Mouse (Mus musculus): ENCODE measurements around the gene Stbd1. TPM values are rescaled to one million over a fixed set of nuclear protein-coding genes. Genes with fewer than 3 reads are reported as not detected.

Stbd1 gene
- not detected in 2 replicates for polyA plus RNA-seq (2012; ENCODE audit: insufficient read depth, low replicate concordance)

- TF ChIP-seq GATA1 (IDR thresholded peaks at IDR 0.05; ENCODE audit: borderline replicate concordance, low read length) (no peak), FLI1 (IDR thresholded peaks at IDR 0.05; ENCODE audit: low read length) (no peak)
- H3K9me3 ChIP-seq, result no peaks in the 10 kb centered on the region
- no peaks in the 10 kb centered on the region for H3K36me3 ChIP-seq (replicated peaks; ENCODE audit: low read length)
Measured at GRCm38 (mm10) chr5:92602691-92603690, at the start of gene Stbd1. TSS of gene Stbd1 (plus strand) at chr5:92603041.

GRCm38 (mm10) chr5:92553939-92554338 is 48.9 kb upstream of the Stbd1 start:
- TF ChIP-seq FLI1 (IDR thresholded peaks at IDR 0.05; ENCODE audit: low read length) (no peak), GATA1 (IDR thresholded peaks at IDR 0.05; ENCODE audit: borderline replicate concordance, low read length) (no peak)

More at GRCm38 (mm10) chr5:92602691-92603690, at the start of gene Stbd1:
- peaks cover 14% of the 10 kb centered on the region for H3K4me1 ChIP-seq
- peak within 1 kb of the TSS; percentile 90 for H3K4me3 ChIP-seq (replicated peaks)
- H3K27me3 ChIP-seq (replicated peaks), result peaks cover 56% of the 10 kb centered on the region

GRCm38 (mm10) chr5:92554443-92554842 is 48.4 kb upstream of the Stbd1 start:
- Histone ChIP-seq H3K4me1 (no peaks in the 10 kb centered on the region), H3K27me3 (replicated peaks) (peaks cover 1% of the 10 kb centered on the region), H3K9me3 (peaks cover 12% of the 10 kb centered on the region), H3K36me3 (replicated peaks; ENCODE audit: low read length) (no peaks in the 10 kb centered on the region), H3K4me3 (replicated peaks) (no peak overlapping the region)
- no peak for TF ChIP-seq GATA1 (IDR thresholded peaks at IDR 0.05; ENCODE audit: borderline replicate concordance, low read length)
- TF ChIP-seq FLI1 (IDR thresholded peaks at IDR 0.05; ENCODE audit: low read length), result no peak

More at GRCm38 (mm10) chr5:92553939-92554338, 48.9 kb upstream of the Stbd1 start:
- Histone ChIP-seq H3K9me3 (peaks cover 12% of the 10 kb centered on the region), H3K36me3 (replicated peaks; ENCODE audit: low read length) (no peaks in the 10 kb centered on the region), H3K4me3 (replicated peaks) (no peak overlapping the region), H3K27me3 (replicated peaks) (peaks cover 1% of the 10 kb centered on the region), H3K4me1 (no peaks in the 10 kb centered on the region)

GRCm38 (mm10) chr5:92554891-92555511 is 47.8 kb upstream of the Stbd1 start, which contains the start of gene Fam47e:
TSS of gene Fam47e (plus strand) at chr5:92555069.
- no peak for TF ChIP-seq FLI1 (IDR thresholded peaks at IDR 0.05; ENCODE audit: low read length)
- TF ChIP-seq GATA1 (IDR thresholded peaks at IDR 0.05; ENCODE audit: borderline replicate concordance, low read length), result no peak
- Histone ChIP-seq H3K36me3 (replicated peaks; ENCODE audit: low read length) (no peaks in the 10 kb centered on the region), H3K4me3 (replicated peaks) (no peak within 1 kb of the TSS), H3K4me1 (peaks cover 3% of the 10 kb centered on the region; the same call in 1 of the 2 replicates), H3K27me3 (replicated peaks) (peaks cover 1% of the 10 kb centered on the region), H3K9me3 (peaks cover 12% of the 10 kb centered on the region)

- TF ChIP-seq FLI1 (IDR thresholded peaks at IDR 0.05; ENCODE audit: low read length) (no peak), GATA1 (IDR thresholded peaks at IDR 0.05; ENCODE audit: borderline replicate concordance, low read length) (no peak)
- Histone ChIP-seq H3K27me3 (replicated peaks) (peaks cover 7% of the 10 kb centered on the region), H3K36me3 (replicated peaks; ENCODE audit: low read length) (no peaks in the 10 kb centered on the region), H3K9me3 (peaks cover 12% of the 10 kb centered on the region), H3K4me1 (peaks cover 4% of the 10 kb centered on the region; the same call in 1 of the 2 replicates), H3K4me3 (replicated peaks) (no peak overlapping the region)
Measured at GRCm38 (mm10) chr5:92555905-92556304, 46.9 kb upstream of the Stbd1 start.

- TF ChIP-seq FLI1 (IDR thresholded peaks at IDR 0.05; ENCODE audit: low read length) (no peak), GATA1 (IDR thresholded peaks at IDR 0.05; ENCODE audit: borderline replicate concordance, low read length) (no peak)
Measured at GRCm38 (mm10) chr5:92557508-92557907, 45.3 kb upstream of the Stbd1 start.

GRCm38 (mm10) chr5:92560201-92560600 is 42.6 kb upstream of the Stbd1 start:
- TF ChIP-seq FLI1 (IDR thresholded peaks at IDR 0.05; ENCODE audit: low read length) (no peak), GATA1 (IDR thresholded peaks at IDR 0.05; ENCODE audit: borderline replicate concordance, low read length) (no peak)
- Histone ChIP-seq H3K27me3 (replicated peaks) (peaks cover 9% of the 10 kb centered on the region), H3K4me3 (replicated peaks) (no peak overlapping the region)

More at GRCm38 (mm10) chr5:92557508-92557907, 45.3 kb upstream of the Stbd1 start:
- Histone ChIP-seq H3K36me3 (replicated peaks; ENCODE audit: low read length) (no peaks in the 10 kb centered on the region), H3K4me1 (peaks cover 4% of the 10 kb centered on the region; the same call in 1 of the 2 replicates), H3K27me3 (replicated peaks) (peaks cover 9% of the 10 kb centered on the region), H3K9me3 (peaks cover 9% of the 10 kb centered on the region), H3K4me3 (replicated peaks) (no peak overlapping the region)

GRCm38 (mm10) chr5:92562002-92562401 is 40.8 kb upstream of the Stbd1 start:
- H3K36me3 ChIP-seq (replicated peaks; ENCODE audit: low read length), result no peaks in the 10 kb centered on the region
- no peak overlapping the region for H3K4me3 ChIP-seq (replicated peaks)
- peaks cover 9% of the 10 kb centered on the region for H3K27me3 ChIP-seq (replicated peaks)
- no peak for TF ChIP-seq FLI1 (IDR thresholded peaks at IDR 0.05; ENCODE audit: low read length)
- no peak for TF ChIP-seq GATA1 (IDR thresholded peaks at IDR 0.05; ENCODE audit: borderline replicate concordance, low read length)
- peaks cover 13% of the 10 kb centered on the region for H3K4me1 ChIP-seq
- no peaks in the 10 kb centered on the region for H3K9me3 ChIP-seq

More at GRCm38 (mm10) chr5:92560201-92560600, 42.6 kb upstream of the Stbd1 start:
- H3K4me1 ChIP-seq, result peaks cover 13% of the 10 kb centered on the region
- no peaks in the 10 kb centered on the region for H3K9me3 ChIP-seq
- H3K36me3 ChIP-seq (replicated peaks; ENCODE audit: low read length), result no peaks in the 10 kb centered on the region

GRCm38 (mm10) chr5:92571232-92571631 is 31.6 kb upstream of the Stbd1 start:
- Histone ChIP-seq H3K4me1 (no peaks in the 10 kb centered on the region), H3K4me3 (replicated peaks) (no peak overlapping the region), H3K36me3 (replicated peaks; ENCODE audit: low read length) (no peaks in the 10 kb centered on the region), H3K9me3 (no peaks in the 10 kb centered on the region), H3K27me3 (replicated peaks) (no peaks in the 10 kb centered on the region)
- TF ChIP-seq GATA1 (IDR thresholded peaks at IDR 0.05; ENCODE audit: borderline replicate concordance, low read length), result no peak
- TF ChIP-seq FLI1 (IDR thresholded peaks at IDR 0.05; ENCODE audit: low read length), result no peak

Measured in megakaryocyte, embryonic 14.5 days (primary cell).